Mouse (Mus musculus) midbrain, embryonic 14.5 days (tissue): ENCODE measurements around the gene Cep89. TPM values are rescaled to one million over a fixed set of nuclear protein-coding genes. Genes with fewer than 3 reads are reported as not detected.

Experiments used
- ATAC-seq: fragments of 200-750 bp; cut with Nextera tagmentation; 2 replicates; pipeline ENCODE4 v1.8.0; 2017; ENCODE audit warnings: moderate number of reproducible peaks, moderate library complexity; ENCODE audit not compliant: low FRiP score, low TSS enrichment
- DNase-seq: peaks from one replicate; pipeline ENCODE4 v3.0.0-alpha.2; 2015
- H3K27ac ChIP-seq: fragments of 300-500 bp; sonication (generic); replicated peaks from 2 replicates; pipeline ENCODE4 v1.5.1; 2014; ENCODE audit warnings: mild to moderate bottlenecking, low read depth, low read length, moderate library complexity
- H3K27me3 ChIP-seq: fragments of 300-500 bp; sonication (generic); 2 replicates; pipeline ENCODE4 v1.6.1; 2014; ENCODE audit warnings: low read length, control low read depth, mixed read lengths; ENCODE audit not compliant: control insufficient read depth, insufficient read depth
- H3K36me3 ChIP-seq: fragments of 300-500 bp; sonication (generic); 2 replicates; pipeline ENCODE4 v1.6.1; 2014; ENCODE audit warnings: low read length, control low read depth; ENCODE audit not compliant: control insufficient read depth, insufficient read depth
- H3K4me1 ChIP-seq: fragments of 300-500 bp; sonication (generic); 2 replicates; pipeline ENCODE4 v1.6.1; 2014; ENCODE audit warnings: mild to moderate bottlenecking, antibody characterized with exemption, low read length, control low read depth; ENCODE audit not compliant: control insufficient read depth, insufficient read depth
- H3K4me2 ChIP-seq: fragments of 300-500 bp; sonication (generic); 2 replicates; pipeline ENCODE4 v1.6.1; 2014; ENCODE audit warnings: mild to moderate bottlenecking, low read length, moderate library complexity
- H3K4me3 ChIP-seq: fragments of 300-500 bp; sonication (generic); replicated peaks from 2 replicates; pipeline ENCODE4 v1.5.1; 2014; ENCODE audit warnings: low read depth, low read length
- H3K9ac ChIP-seq: fragments of 300-500 bp; sonication (generic); replicated peaks from 2 replicates; pipeline ENCODE4 v1.6.1; 2014; ENCODE audit warnings: mild to moderate bottlenecking, low read length, moderate library complexity
- H3K9me3 ChIP-seq: fragments of 300-500 bp; sonication (generic); 2 replicates; pipeline ENCODE4 v1.6.1; 2016; ENCODE audit warnings: low read length, control low read depth, mixed read lengths; ENCODE audit not compliant: control insufficient read depth
- WGBS: fragments of 180-500 bp; shearing (Covaris S2); extraction: QIAGEN DNeasy Blood & Tissue Kit; methylation state at CpG from one replicate; pipeline ENCODE4 v1.1.7; 2014; 5-methylcytosine and 5-hydroxymethylcytosine counted together
- polyA plus RNA-seq: library from polyadenylated mRNA; unstranded; fragments of >200 nt; fragmentation: Nextera tagmentation; extraction: Ambion mirVana; gene quantifications from 2 replicates; pipeline ENCODE4 v1.2.1, GENCODE M21; 2014

Cep89 gene
- polyA plus RNA-seq, 1 experiment from 2014 or later: 27.2 TPM

GRCm38 (mm10) chr7:35379492-35380119, 17.2 kb upstream of the Cep89 start:
- ATAC-seq (peak; percentile 46), DNase-seq (no peak)
- WGBS: 53% methylated on average over 16 of the region's 16 CpGs
- Histone ChIP-seq H3K9me3 (no peaks in the 10 kb centered on the region), H3K36me3 (no peaks in the 10 kb centered on the region), H3K4me1 (no peaks in the 10 kb centered on the region), H3K9ac (no peak overlapping the region), H3K4me2 (no peak overlapping the region), H3K27ac (no peak overlapping the region), H3K4me3 (no peak overlapping the region), H3K27me3 (no peaks in the 10 kb centered on the region)

GRCm38 (mm10) chr7:35380351-35380750, 16.5 kb upstream of the Cep89 start:
- no peak overlapping the region for H3K4me2 ChIP-seq
- H3K9ac ChIP-seq: no peak overlapping the region
- WGBS: 94% methylated on average over 8 of the region's 8 CpGs
- DNase-seq (no peak), ATAC-seq (no peak)
- no peaks in the 10 kb centered on the region for H3K27me3 ChIP-seq
- no peak overlapping the region for H3K4me3 ChIP-seq
- H3K27ac ChIP-seq: no peak overlapping the region
- no peaks in the 10 kb centered on the region for H3K36me3 ChIP-seq
- H3K9me3 ChIP-seq: no peaks in the 10 kb centered on the region
- no peaks in the 10 kb centered on the region for H3K4me1 ChIP-seq

GRCm38 (mm10) chr7:35381861-35382260, 15.0 kb upstream of the Cep89 start:
- H3K27me3 ChIP-seq: no peaks in the 10 kb centered on the region
- 56% methylated on average over 16 of the region's 16 CpGs for WGBS
- H3K4me1 ChIP-seq: no peaks in the 10 kb centered on the region
- DNase-seq (no peak), ATAC-seq (no peak)
- no peak overlapping the region for H3K9ac ChIP-seq
- H3K4me3 ChIP-seq: no peak overlapping the region
- no peaks in the 10 kb centered on the region for H3K9me3 ChIP-seq
- no peak overlapping the region for H3K4me2 ChIP-seq
- no peaks in the 10 kb centered on the region for H3K36me3 ChIP-seq
- H3K27ac ChIP-seq: no peak overlapping the region

- Histone ChIP-seq H3K4me1 (no peaks in the 10 kb centered on the region), H3K27ac (no peak overlapping the region), H3K27me3 (no peaks in the 10 kb centered on the region), H3K9ac (no peak overlapping the region), H3K4me2 (no peak overlapping the region), H3K9me3 (no peaks in the 10 kb centered on the region), H3K4me3 (no peak overlapping the region), H3K36me3 (no peaks in the 10 kb centered on the region)
- 62% methylated on average over 2 of the region's 2 CpGs for WGBS
- ATAC-seq (no peak), DNase-seq (no peak)
Observed at GRCm38 (mm10) chr7:35382706-35383353, 14.0 kb upstream of the Cep89 start.

GRCm38 (mm10) chr7:35386525-35386952, 10.3 kb upstream of the Cep89 start:
- H3K4me2 ChIP-seq: no peak overlapping the region
- ATAC-seq (no peak), DNase-seq (no peak)
- no peak overlapping the region for H3K27ac ChIP-seq
- 67% methylated on average over 6 of the region's 6 CpGs for WGBS
- no peaks in the 10 kb centered on the region for H3K27me3 ChIP-seq
- H3K4me3 ChIP-seq: no peak overlapping the region
- H3K36me3 ChIP-seq: no peaks in the 10 kb centered on the region
- no peak overlapping the region for H3K9ac ChIP-seq
- no peaks in the 10 kb centered on the region for H3K4me1 ChIP-seq
- no peaks in the 10 kb centered on the region for H3K9me3 ChIP-seq

- Histone ChIP-seq H3K9me3 (no peaks in the 10 kb centered on the region), H3K9ac (no peak overlapping the region), H3K4me2 (no peak overlapping the region), H3K36me3 (peaks cover 5% of the 10 kb centered on the region), H3K4me1 (no peaks in the 10 kb centered on the region), H3K27ac (no peak overlapping the region), H3K27me3 (no peaks in the 10 kb centered on the region), H3K4me3 (no peak overlapping the region)
- ATAC-seq (no peak), DNase-seq (no peak)
- 70% methylated on average over 6 of the region's 6 CpGs for WGBS
Observed at GRCm38 (mm10) chr7:35388694-35389093, 8.1 kb upstream of the Cep89 start.

GRCm38 (mm10) chr7:35392935-35393334, 3.9 kb upstream of the Cep89 start:
- peak; percentile 40 for DNase-seq
- Histone ChIP-seq H3K4me3 (no peak overlapping the region), H3K27me3 (no peaks in the 10 kb centered on the region), H3K9me3 (no peaks in the 10 kb centered on the region), H3K9ac (no peak overlapping the region), H3K36me3 (peaks cover 13% of the 10 kb centered on the region), H3K4me1 (peaks cover 15% of the 10 kb centered on the region), H3K4me2 (no peak overlapping the region), H3K27ac (no peak overlapping the region)
- no peak for ATAC-seq
- 67% methylated on average over 5 of the region's 5 CpGs for WGBS

- Histone ChIP-seq H3K36me3 (peaks cover 24% of the 10 kb centered on the region), H3K27me3 (no peaks in the 10 kb centered on the region), H3K9ac (peak overlapping the region; percentile 42), H3K4me1 (peaks cover 16% of the 10 kb centered on the region), H3K4me2 (peak overlapping the region; percentile 70), H3K4me3 (peak overlapping the region; percentile 53), H3K27ac (no peak overlapping the region), H3K9me3 (no peaks in the 10 kb centered on the region)
- no peak for ATAC-seq
- WGBS: 16% methylated on average over 17 of the region's 17 CpGs
- peak; percentile 10 for DNase-seq
Observed at GRCm38 (mm10) chr7:35395734-35396456, 940 bp upstream of the Cep89 start.
